In the genomic region with DNA sequence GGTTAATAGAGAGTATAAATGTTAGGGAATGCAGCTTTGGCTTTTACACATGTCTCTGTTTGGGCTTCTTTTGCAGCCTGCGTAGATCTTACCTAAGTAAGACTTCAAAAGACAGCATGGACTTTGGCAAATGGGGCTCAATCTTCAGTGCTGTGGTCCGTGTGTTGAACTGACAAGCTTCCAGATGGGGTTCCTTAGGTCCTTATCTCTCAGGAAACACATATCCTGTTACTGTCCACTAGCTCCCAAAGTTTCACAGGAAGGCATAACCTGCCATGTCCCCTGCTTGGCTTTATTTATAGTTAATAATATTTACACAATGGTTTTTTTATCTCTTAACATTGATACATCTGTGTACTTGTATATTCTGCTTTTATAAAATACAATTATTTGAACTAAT, we compare ENCODE assay signal across 17 mouse cellular contexts.
DNase-seq lines count a peak whose midpoint lies in the region; ATAC-seq and TF ChIP-seq lines count a peak whose summit lies in the region.
"Had no signal": no experiment of that assay in that cellular context is flagged by ENCODE, and none has a peak within 500 bp of the region (broad histone marks: within the 10 kb centered on the region; RNA-seq: fewer than 3 reads in every experiment).

No protein-coding gene starts in this region.

- WGBS in midbrain, embryonic 11.5 days, result 73% methylated on average over 2 of the region's 2 CpGs
- 82% methylated on average over 2 of the region's 2 CpGs for whole genome bisulfite sequencing in midbrain, embryonic 10.5 days
- 50% methylated on average over 2 of the region's 2 CpGs for WGBS in lung, postnatal 0 days

- H3K4me1 ChIP-seq in midbrain, embryonic 11.5 days (ENCODE audit: control insufficient read depth, insufficient read depth, low read length), result no peaks in the 10 kb centered on the region
- no peaks in the 10 kb centered on the region for H3K4me1 ChIP-seq in midbrain, embryonic 10.5 days
- no peaks in the 10 kb centered on the region for H3K4me1 ChIP-seq in lung, postnatal 0 days (ENCODE audit: insufficient read depth, low read depth, low read length)
- H3K4me1 ChIP-seq: forebrain, embryonic 13.5 days; hindbrain, embryonic 15.5 days; lung, embryonic 15.5 days had no signal

- H3K27me3 ChIP-seq in midbrain, embryonic 11.5 days (ENCODE audit: control insufficient read depth, insufficient read depth, low read length), result no peaks in the 10 kb centered on the region
- H3K27me3 ChIP-seq in midbrain, embryonic 10.5 days (ENCODE audit: low read depth, poor library complexity, severe bottlenecking), result no peaks in the 10 kb centered on the region
- H3K27me3 ChIP-seq in lung, postnatal 0 days (replicated peaks; ENCODE audit: insufficient read depth, low read length), result no peaks in the 10 kb centered on the region
- H3K27me3 ChIP-seq: forebrain, embryonic 13.5 days; hindbrain, embryonic 15.5 days; lung, embryonic 15.5 days had no signal

- H3K4me2 ChIP-seq in midbrain, embryonic 11.5 days, result no peak overlapping the region
- H3K4me2 ChIP-seq in lung, postnatal 0 days (replicated peaks; ENCODE audit: low read depth, low read length), result no peak overlapping the region
- H3K4me2 ChIP-seq: forebrain, embryonic 13.5 days; hindbrain, embryonic 15.5 days; lung, embryonic 15.5 days had no signal

- TF ChIP-seq CTCF in lung, postnatal 0 days (IDR thresholded peaks at IDR 0.05), result no peak

- no peak overlapping the region for H3K27ac ChIP-seq in midbrain, embryonic 11.5 days (ENCODE audit: low read depth, low read length)
- H3K27ac ChIP-seq in midbrain, embryonic 10.5 days (replicated peaks), result no peak overlapping the region
- H3K27ac ChIP-seq in lung, postnatal 0 days (ENCODE audit: low read length), result no peak overlapping the region
- H3K27ac ChIP-seq: forebrain, embryonic 13.5 days; hindbrain, embryonic 15.5 days; limb, embryonic 10.5 days; lung, embryonic 15.5 days; stomach, postnatal 0 days had no signal

- TF ChIP-seq EP300 in lung, postnatal 0 days (IDR thresholded peaks at IDR 0.05), result peak; percentile 93

- no peaks in the 10 kb centered on the region for H3K9me3 ChIP-seq in midbrain, embryonic 11.5 days (ENCODE audit: control insufficient read depth, low read length)
- no peaks in the 10 kb centered on the region for H3K9me3 ChIP-seq in midbrain, embryonic 10.5 days (replicated peaks)
- no peaks in the 10 kb centered on the region for H3K9me3 ChIP-seq in lung, postnatal 0 days (ENCODE audit: low read length)
- H3K9me3 ChIP-seq: forebrain, embryonic 13.5 days; hindbrain, embryonic 15.5 days; limb, embryonic 10.5 days; lung, embryonic 15.5 days had no signal

- no peaks in the 10 kb centered on the region for H3K36me3 ChIP-seq in midbrain, embryonic 11.5 days (ENCODE audit: control insufficient read depth, insufficient read depth, low read length)
- no peaks in the 10 kb centered on the region for H3K36me3 ChIP-seq in midbrain, embryonic 10.5 days
- no peaks in the 10 kb centered on the region for H3K36me3 ChIP-seq in lung, postnatal 0 days (ENCODE audit: insufficient read depth, low read length)
- H3K36me3 ChIP-seq: hindbrain, embryonic 15.5 days; limb, embryonic 10.5 days; lung, embryonic 15.5 days had no signal

- ATAC-seq in midbrain, embryonic 11.5 days (ENCODE audit: low FRiP score), result no peak
- peak; percentile 56 for ATAC-seq in lung, postnatal 0 days
- ATAC-seq: forebrain, embryonic 13.5 days; intestine, embryonic 16.5 days had no signal

- peak; percentile 30 for DNase-seq in kidney, adult 11 months
- no peak for DNase-seq in kidney, adult 18-20 months
- peak; percentile 8 for DNase-seq in midbrain, embryonic 11.5 days (ENCODE audit: low spot score, missing footprints)
- DNase-seq in midbrain, embryonic 10.5 days (ENCODE audit: low spot score), result no peak
- DNase-seq in lung, postnatal 0 days (ENCODE audit: low spot score), result peak; percentile 10
- no peak for DNase-seq in left cerebral cortex, adult 8-10 months (ENCODE audit: low spot score in 2 of 2)
- no peak for DNase-seq in cerebellum, adult 9-10 months
- DNase-seq: adrenal gland, adult 2 months; cerebellum, adult 8-10 months; retina, postnatal 1 day; right cerebral cortex, postnatal 4 days had no signal

- no peak overlapping the region for H3K4me3 ChIP-seq in midbrain, embryonic 11.5 days (ENCODE audit: low read depth, low read length)
- no peak overlapping the region for H3K4me3 ChIP-seq in midbrain, embryonic 10.5 days
- H3K4me3 ChIP-seq in lung, postnatal 0 days (ENCODE audit: low read depth, low read length), result no peak overlapping the region
- H3K4me3 ChIP-seq: forebrain, embryonic 13.5 days; hindbrain, embryonic 15.5 days; limb, embryonic 10.5 days; lung, embryonic 15.5 days had no signal

- no peak overlapping the region for H3K9ac ChIP-seq in midbrain, embryonic 11.5 days (ENCODE audit: low read length)
- H3K9ac ChIP-seq in lung, postnatal 0 days (replicated peaks; ENCODE audit: low read depth), result no peak overlapping the region
- H3K9ac ChIP-seq: forebrain, embryonic 13.5 days; hindbrain, embryonic 15.5 days; lung, embryonic 15.5 days had no signal

Comparison
In these comparisons a context has a peak if more than half of its experiments do, and no peak if none do; other contexts are left out.
1. DNase-seq: peak in kidney, adult 11 months (single experiment), midbrain, embryonic 11.5 days (single experiment) and lung, postnatal 0 days (single experiment); none in kidney, adult 18-20 months (single experiment), midbrain, embryonic 10.5 days (single experiment), left cerebral cortex, adult 8-10 months (0 of 2) and cerebellum, adult 9-10 months (single experiment).